Mouse (Mus musculus) yolk sac, embryonic 10.5 days (tissue): ENCODE data around the gene Med12l.

ENCODE experiments used
- DNase-seq: peaks from one replicate; pipeline ENCODE4 v3.0.0-alpha.2; 2017; ENCODE audit warnings: low spot score

The Med12l gene

GRCm38 (mm10) chr3:59250454-59250853 is 244.8 kb downstream of the Med12l start:
- DNase-seq: no peak

GRCm38 (mm10) chr3:59257740-59258664 is 252.4 kb downstream of the Med12l start:
- DNase-seq: no peak

- no peak for DNase-seq
These were observed 255.1 kb downstream of the Med12l start for GRCm38 (mm10) chr3:59260745-59261144.

GRCm38 (mm10) chr3:59261709-59262472 is 256.3 kb downstream of the Med12l start:
- DNase-seq: no peak

GRCm38 (mm10) chr3:59262704-59263103 is 257.1 kb downstream of the Med12l start, which contains the start of gene P2ry12:
TSS of gene P2ry12 (minus strand) at chr3:59262871.
- no peak for DNase-seq

DNA sequence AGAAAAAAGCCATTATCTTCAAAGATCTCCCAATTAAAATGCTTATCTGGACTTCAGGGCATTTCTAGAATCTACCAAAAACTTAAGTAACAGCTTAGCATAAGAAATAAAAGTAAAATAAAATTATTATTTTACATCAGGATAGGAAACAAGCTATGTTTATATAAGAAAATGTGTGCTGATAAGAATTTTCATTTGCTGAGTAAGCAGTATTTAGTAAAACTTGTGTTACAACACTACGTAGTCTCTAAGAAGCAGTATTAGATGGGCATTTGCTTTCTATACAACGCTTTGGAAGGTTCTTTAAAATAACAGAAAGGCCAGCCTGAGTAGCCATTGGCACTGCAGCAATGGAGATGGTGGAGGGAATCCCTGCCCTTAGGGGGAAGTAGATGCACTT is 257.8 kb downstream of the Med12l start:
- DNase-seq: no peak

DNA sequence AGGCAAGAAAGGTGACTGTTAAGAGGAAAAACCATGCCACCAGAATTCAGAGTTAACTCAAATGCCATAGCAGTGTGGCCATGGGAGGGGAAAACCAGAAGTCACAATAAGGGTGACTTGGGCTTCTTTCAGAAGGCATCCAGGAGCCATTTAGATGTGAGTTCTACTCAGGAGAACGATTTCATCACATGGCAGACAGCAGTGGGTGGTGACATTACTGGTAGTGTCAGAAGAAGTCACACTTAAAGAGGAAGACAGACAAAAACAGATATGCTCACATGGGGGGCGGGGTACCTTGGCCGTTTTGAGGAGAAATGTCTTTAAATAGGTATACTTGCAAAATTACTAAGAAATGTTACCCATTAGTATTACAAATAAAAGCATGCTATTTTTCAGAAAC is 258.4 kb downstream of the Med12l start:
- DNase-seq: no peak

GRCm38 (mm10) chr3:59270811-59271210 is 265.2 kb downstream of the Med12l start:
- DNase-seq: no peak

GRCm38 (mm10) chr3:59277502-59278253 is 272.1 kb downstream of the Med12l start:
- no peak for DNase-seq

GRCm38 (mm10) chr3:59278254-59278533 is 272.6 kb downstream of the Med12l start:
- DNase-seq: no peak

DNA sequence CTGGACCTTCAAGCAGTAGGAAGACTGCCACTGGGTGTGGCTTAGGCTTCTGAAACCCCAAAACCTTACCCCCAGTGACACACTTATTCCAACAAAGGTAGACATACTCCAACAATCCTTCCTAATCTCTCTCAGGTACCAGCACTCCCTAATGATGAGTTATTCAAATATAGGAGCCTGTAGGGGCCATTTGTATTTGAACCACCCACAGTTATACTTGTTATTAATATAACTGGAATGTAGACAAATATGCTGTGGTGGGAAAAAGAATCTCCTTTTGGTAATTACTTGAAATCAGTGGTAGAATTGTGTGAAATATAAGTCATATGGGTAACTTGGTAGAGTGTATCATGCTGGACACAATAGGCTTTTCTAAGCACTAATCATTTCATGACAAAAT is 273.0 kb downstream of the Med12l start:
- no peak for DNase-seq

DNA sequence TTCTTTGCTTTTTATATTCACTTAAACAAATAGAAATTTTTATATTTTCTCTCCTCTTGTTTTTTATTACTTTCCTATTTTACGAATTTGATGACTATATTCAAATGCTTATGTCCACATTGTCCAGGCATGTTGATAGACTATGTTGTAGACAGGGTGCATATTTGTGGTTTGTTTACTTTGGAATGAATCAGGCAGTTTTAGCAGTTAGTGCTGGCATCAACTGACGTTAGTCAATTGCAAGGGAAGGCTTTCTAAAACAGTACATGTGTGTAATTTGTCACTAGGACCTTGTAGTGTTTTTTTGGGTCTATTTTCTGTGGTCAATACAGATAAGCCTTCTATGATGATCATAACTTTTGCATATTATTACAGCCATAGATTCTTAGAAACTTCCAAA is 284.9 kb downstream of the Med12l start:
- DNase-seq: no peak

- DNase-seq: no peak
These were observed 288.0 kb downstream of the Med12l start for GRCm38 (mm10) chr3:59293437-59294199.

DNA sequence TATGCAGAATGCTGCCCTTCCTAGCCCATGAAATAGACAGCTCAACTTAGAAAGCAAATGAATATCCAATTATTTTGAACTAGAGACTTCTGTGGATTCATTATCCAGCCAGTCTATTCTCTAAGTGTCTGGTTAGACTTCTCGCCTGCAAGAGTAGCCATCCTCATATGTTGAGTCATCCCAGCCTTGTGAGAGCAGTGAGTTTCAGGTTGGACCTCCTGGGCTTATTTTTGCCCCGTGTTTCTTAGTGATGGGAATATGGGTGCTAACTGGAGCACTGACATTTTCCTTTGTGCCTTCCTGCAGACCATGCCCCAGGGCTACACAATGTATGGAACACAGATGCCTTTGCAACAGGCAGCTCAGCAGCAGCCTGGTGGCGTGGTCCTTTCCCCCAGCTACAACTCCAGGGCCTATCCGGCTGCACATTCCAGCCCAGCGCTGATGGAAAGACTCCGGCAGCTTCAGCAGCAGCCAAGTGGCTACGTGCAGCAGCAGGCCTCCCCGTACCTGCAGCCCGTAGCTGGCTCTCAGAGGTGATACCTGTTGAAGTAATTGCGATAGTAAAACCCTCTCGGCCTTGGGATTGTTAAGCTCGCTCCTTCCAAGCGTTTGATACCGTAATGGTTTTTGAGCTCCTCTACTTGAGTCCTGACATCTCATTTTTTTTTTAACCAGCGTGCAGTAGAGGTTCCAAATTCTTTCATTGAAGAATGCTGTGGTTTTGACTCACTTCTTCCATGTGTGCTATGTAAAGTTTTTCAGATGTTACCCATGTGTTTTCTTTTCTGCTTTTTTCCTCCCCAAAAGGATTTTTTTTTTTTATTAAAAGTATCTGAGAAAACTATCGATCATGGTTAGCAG is 290.3 kb downstream of the Med12l start:
- no peak for DNase-seq

- DNase-seq: no peak
These were observed 291.0 kb downstream of the Med12l start for GRCm38 (mm10) chr3:59296563-59297130.

DNA sequence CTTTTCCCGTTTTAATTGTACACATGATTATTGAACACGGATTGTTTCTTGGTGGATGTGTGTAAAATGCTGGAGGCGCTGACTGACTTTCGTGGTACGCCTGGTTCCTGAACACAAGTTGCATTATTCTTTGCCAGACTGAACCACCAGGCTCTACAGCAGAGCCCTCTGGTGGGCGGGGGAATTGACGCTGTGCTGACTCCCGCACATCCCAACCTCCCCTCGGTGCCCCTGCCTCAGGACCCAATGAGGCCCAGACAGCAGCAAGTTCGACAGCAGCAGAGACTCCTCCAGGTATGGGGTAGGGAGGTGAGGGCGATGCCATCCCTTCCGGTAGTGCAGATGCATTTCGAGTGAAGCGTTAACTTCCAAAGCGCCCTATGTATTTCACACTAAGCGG is 292.0 kb downstream of the Med12l start:
- DNase-seq: no peak

GRCm38 (mm10) chr3:59304944-59305343 is 299.3 kb downstream of the Med12l start:
- no peak for DNase-seq

- DNase-seq: no peak
These were observed 299.9 kb downstream of the Med12l start for GRCm38 (mm10) chr3:59305518-59305917.

DNA sequence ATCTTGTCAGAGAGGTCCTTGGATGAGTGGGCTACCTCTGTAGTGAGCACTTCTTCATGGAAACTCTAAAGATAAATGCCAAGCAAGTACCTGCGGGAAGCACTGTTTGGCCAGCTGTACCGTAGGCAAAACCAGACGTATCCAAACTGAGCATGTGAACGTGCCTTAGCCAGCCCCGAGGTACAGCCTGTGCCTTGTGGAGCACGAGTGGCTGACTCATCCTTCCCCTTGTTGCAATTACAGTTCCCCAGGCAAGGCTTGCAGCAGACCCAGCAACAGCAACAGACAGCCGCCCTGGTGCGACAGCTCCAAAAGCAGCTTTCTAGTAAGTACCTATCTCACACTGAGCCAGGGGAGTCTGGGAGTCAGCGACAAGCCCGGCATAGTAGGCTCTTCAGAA is 307.0 kb downstream of the Med12l start:
- DNase-seq: no peak

DNA sequence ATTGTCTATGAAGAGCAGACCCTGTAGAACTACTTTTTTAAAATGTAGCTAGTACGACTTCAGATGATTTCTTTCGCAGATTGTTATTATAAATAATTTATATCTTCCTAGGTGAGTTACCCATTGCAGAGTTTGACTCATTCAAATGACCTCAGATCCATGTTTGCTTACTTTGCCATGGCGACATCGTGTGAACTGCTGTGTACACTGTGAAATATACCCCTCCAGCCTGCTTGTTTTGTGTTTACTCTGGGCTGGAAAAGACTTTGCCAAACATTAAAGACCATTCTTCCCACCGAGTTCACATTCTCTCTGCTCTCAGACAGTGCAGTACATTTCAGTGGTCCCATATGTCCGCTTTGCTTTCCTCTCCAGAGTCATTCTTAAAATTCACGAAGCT is 310.5 kb downstream of the Med12l start:
- DNase-seq: no peak
